Mouse (Mus musculus) liver, embryonic 14.5 days (tissue): Measurements from ENCODE around the gene Olfr619. TPM values are rescaled to one million over a fixed set of nuclear protein-coding genes. Genes with fewer than 3 reads are reported as not detected.

Source experiments
- ATAC-seq: fragments of 200-750 bp; cut with Nextera tagmentation; 2 replicates; pipeline ENCODE4 v1.8.0; 2017; ENCODE audit warnings: moderate number of reproducible peaks, mild to moderate bottlenecking, moderate library complexity; ENCODE audit not compliant: insufficient read depth
- DNase-seq, 3 experiments: peaks; one replicate each; pipeline ENCODE4 v3.0.0-alpha.2; 2012 to 2013; ENCODE audit warnings: low read depth in 3 of 3, low spot score in 3 of 3
- H3K27ac ChIP-seq: fragments of 300-500 bp; sonication (generic); 2 replicates; pipeline ENCODE4 v1.5.1; 2014; ENCODE audit warnings: moderate library complexity, mild to moderate bottlenecking, control low read depth, inconsistent platforms
- H3K27me3 ChIP-seq: fragments of 300-500 bp; sonication (generic); 2 replicates; pipeline ENCODE4 v1.6.1; 2014; ENCODE audit warnings: mild to moderate bottlenecking, low read length, moderate library complexity; ENCODE audit not compliant: control insufficient read depth, insufficient read depth
- H3K36me3 ChIP-seq: fragments of 300-500 bp; sonication (generic); replicated peaks from 2 replicates; pipeline ENCODE4 v1.6.1; 2014; ENCODE audit warnings: low read depth; ENCODE audit not compliant: control insufficient read depth, insufficient read depth
- H3K4me1 ChIP-seq, 2 experiments: fragments of 200-500 bp in 1 of 2; fragments of 300-500 bp in 1 of 2; sonication (generic) in 1 of 2; replicated peaks; 2 replicates each; pipeline ENCODE4 v1.6.1; 2012 to 2014; ENCODE audit warnings: antibody characterized with exemption in 1 of 2, inconsistent platforms in 1 of 2, low read length in 1 of 2; ENCODE audit not compliant: control insufficient read depth in 2 of 2, insufficient read depth in 2 of 2
- H3K4me2 ChIP-seq: fragments of 300-500 bp; sonication (generic); 2 replicates; pipeline ENCODE4 v1.6.1; 2014; ENCODE audit warnings: low read depth, mild to moderate bottlenecking, control low read depth, moderate library complexity
- H3K4me3 ChIP-seq, 2 experiments: fragments of 200-500 bp in 1 of 2; fragments of 300-500 bp in 1 of 2; sonication (generic) in 1 of 2; 2 replicates each; pipeline ENCODE4 v1.5.1; 2012 to 2014; ENCODE audit warnings: low read depth in 2 of 2, low read length in 2 of 2, mild to moderate bottlenecking in 2 of 2, control low read depth in 1 of 2, inconsistent platforms in 1 of 2, moderate library complexity in 1 of 2; ENCODE audit not compliant: insufficient read depth in 1 of 2
- H3K9ac ChIP-seq: fragments of 300-500 bp; sonication (generic); replicated peaks from 2 replicates; pipeline ENCODE4 v1.6.1; 2014; ENCODE audit warnings: mild to moderate bottlenecking, control low read depth, moderate library complexity
- H3K9me3 ChIP-seq: fragments of 300-500 bp; sonication (generic); 2 replicates; pipeline ENCODE4 v1.6.1; 2016; ENCODE audit warnings: low read length, mixed read lengths; ENCODE audit not compliant: control insufficient read depth
- CTCF ChIP-seq: IDR thresholded peaks from 2 replicates; pipeline ENCODE4 v1.5.1; 2016; ENCODE audit warnings: antibody characterized with exemption, low read depth, control low read depth
- EP300 ChIP-seq: IDR thresholded peaks from 2 replicates; pipeline ENCODE4 v1.6.1; 2016; ENCODE audit warnings: antibody characterized with exemption, low read depth
- WGBS: fragments of 180-500 bp; shearing (Covaris S2); extraction: QIAGEN DNeasy Blood & Tissue Kit; methylation state at CpG from one replicate; pipeline ENCODE4 v1.1.7; 2014; ENCODE audit not compliant: insufficient replicate concordance; 5-methylcytosine and 5-hydroxymethylcytosine counted together
- microRNA-seq: library from miRNA; unstranded; fragments of <30 nt; microRNA quantifications from one replicate; pipeline ENCODE4, GENCODE M21; 2016
- polyA plus RNA-seq, 2 experiments: library from polyadenylated mRNA; depleted of rRNA in 1 of 2; stranded (reverse) in 1 of 2; unstranded in 1 of 2; fragments of >200 nt; fragmentation: Nextera tagmentation in 1 of 2; extraction: Ambion mirVana in 1 of 2; gene quantifications; 2 replicates each; pipeline versions ENCODE4 v1.2.1 to v1.2.3; 2012 to 2014

Gene Olfr619
- polyA plus RNA-seq, 2 experiments = not detected

- no peak overlapping the region for H3K9ac ChIP-seq
- no peaks in the 10 kb centered on the region for H3K36me3 ChIP-seq
- no peaks in the 10 kb centered on the region for H3K4me1 ChIP-seq
- H3K9me3 ChIP-seq = no peaks in the 10 kb centered on the region
- DNase-seq (no peak), ATAC-seq (no peak)
- H3K27ac ChIP-seq = no peak overlapping the region
- H3K4me3 ChIP-seq = no peak overlapping the region
- 26% methylated on average over 2 of the region's 2 CpGs for WGBS
- H3K4me2 ChIP-seq = no peak overlapping the region
- TF ChIP-seq CTCF (no peak), EP300 (no peak)
- no peaks in the 10 kb centered on the region for H3K27me3 ChIP-seq
These were observed 7.0 kb downstream of the Olfr619 start for GRCm38 (mm10) chr7:103607425-103607824.

- no peak for TF ChIP-seq EP300
- TF ChIP-seq CTCF = no peak
- H3K4me3 ChIP-seq = no peak within 1 kb of the TSS
- WGBS = 41% methylated on average over 2 of the region's 2 CpGs
- no peaks in the 10 kb centered on the region for H3K27me3 ChIP-seq
- no peak within 1 kb of the TSS for H3K4me2 ChIP-seq
- ATAC-seq = no peak
- no peaks in the 10 kb centered on the region for H3K36me3 ChIP-seq
- no peak within 1 kb of the TSS for H3K9ac ChIP-seq
- no peaks in the 10 kb centered on the region for H3K4me1 ChIP-seq
- no peak for DNase-seq
- no peak within 1 kb of the TSS for H3K27ac ChIP-seq
- no peaks in the 10 kb centered on the region for H3K9me3 ChIP-seq
These were observed 12.1 kb downstream of the Olfr619 start, which contains the start of gene Olfr620 for GRCm38 (mm10) chr7:103612434-103612833. Olfr620 (minus strand) TSS chr7:103612534.

GRCm38 (mm10) chr7:103636795-103637194 is 36.4 kb downstream of the Olfr619 start:
- no peak for ATAC-seq
- Histone ChIP-seq H3K4me3 (no peak overlapping the region), H3K36me3 (no peaks in the 10 kb centered on the region), H3K27ac (no peak overlapping the region), H3K9ac (no peak overlapping the region), H3K4me2 (no peak overlapping the region), H3K9me3 (no peaks in the 10 kb centered on the region), H3K4me1 (no peaks in the 10 kb centered on the region), H3K27me3 (no peaks in the 10 kb centered on the region)
- TF ChIP-seq CTCF = no peak
- TF ChIP-seq EP300 = no peak
- peak in 1 of 3 experiments; percentile 0 for DNase-seq

GRCm38 (mm10) chr7:103642602-103643001 is 42.2 kb downstream of the Olfr619 start, which contains the start of gene Olfr622:
Olfr622 (minus strand) TSS chr7:103642702.
- Histone ChIP-seq H3K9ac (no peak within 1 kb of the TSS), H3K9me3 (no peaks in the 10 kb centered on the region), H3K4me3 (no peak within 1 kb of the TSS), H3K4me2 (no peak within 1 kb of the TSS), H3K27me3 (no peaks in the 10 kb centered on the region), H3K36me3 (no peaks in the 10 kb centered on the region), H3K27ac (no peak within 1 kb of the TSS), H3K4me1 (no peaks in the 10 kb centered on the region)
- 38% methylated on average over 1 of the region's 1 CpGs for whole genome bisulfite sequencing
- ATAC-seq (no peak), DNase-seq (no peak)
- TF ChIP-seq EP300 (no peak), CTCF (no peak)

DNA sequence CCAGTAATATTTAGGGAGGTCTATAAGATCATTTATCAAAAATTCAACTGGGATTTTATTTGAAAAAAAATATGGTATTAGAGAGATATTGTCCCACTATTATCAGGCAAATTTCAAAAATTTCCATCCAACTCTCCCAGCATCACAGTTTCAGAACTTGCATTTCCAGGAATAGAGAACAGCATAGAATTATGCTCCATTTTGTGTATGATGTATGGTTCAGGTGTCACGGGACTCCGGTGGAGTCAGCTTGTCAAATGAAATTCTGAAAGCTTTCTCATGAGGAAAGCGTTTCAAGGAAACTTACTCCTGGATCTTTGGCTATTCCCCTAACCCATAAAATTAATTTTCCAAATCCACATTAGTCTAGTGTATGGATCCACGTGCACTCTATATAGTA is 43.7 kb downstream of the Olfr619 start:
- Histone ChIP-seq H3K36me3 (no peaks in the 10 kb centered on the region), H3K27ac (no peak overlapping the region), H3K4me2 (no peak overlapping the region), H3K4me1 (no peaks in the 10 kb centered on the region), H3K9ac (no peak overlapping the region), H3K9me3 (no peaks in the 10 kb centered on the region), H3K4me3 (no peak overlapping the region), H3K27me3 (no peaks in the 10 kb centered on the region)
- no peak for TF ChIP-seq EP300
- TF ChIP-seq CTCF = no peak
- WGBS = 56% methylated on average over 4 of the region's 4 CpGs
- DNase-seq (no peak), ATAC-seq (no peak)

Small RNAs within 50 kb of the gene (microRNA-seq; reads per million reads assigned to microRNA genes)
- gene Gm26506 = not detected

Other genes starting within 250 kb of the Olfr619 start
Only the 30 nearest of the 32 such genes appear.
- gene Olfr601, start 237.9 kb upstream of the Olfr619 start, polyA plus RNA-seq (2012; rRNA removed) = not detected in 2 replicates
- not detected in 2 replicates for gene Olfr601, start 237.9 kb upstream of the Olfr619 start, polyA plus RNA-seq (2014; fragmentation: Nextera tagmentation; extraction: Ambion mirVana)
- not detected in 2 replicates for gene Olfr603, start 214.4 kb upstream of the Olfr619 start, polyA plus RNA-seq (2012; rRNA removed)
- gene Olfr603, start 214.4 kb upstream of the Olfr619 start, polyA plus RNA-seq (2014; fragmentation: Nextera tagmentation; extraction: Ambion mirVana) = not detected in 2 replicates
- gene Usp17lc, start 185.5 kb upstream of the Olfr619 start, polyA plus RNA-seq (2012; rRNA removed) = not detected in 2 replicates
- not detected in 2 replicates for gene Usp17lc, start 185.5 kb upstream of the Olfr619 start, polyA plus RNA-seq (2014; fragmentation: Nextera tagmentation; extraction: Ambion mirVana)
- not detected in 2 replicates for gene Olfr605, start 155.1 kb upstream of the Olfr619 start, polyA plus RNA-seq (2012; rRNA removed)
- not detected in 2 replicates for gene Olfr605, start 155.1 kb upstream of the Olfr619 start, polyA plus RNA-seq (2014; fragmentation: Nextera tagmentation; extraction: Ambion mirVana)
- not detected in 2 replicates for gene Olfr606, start 151.5 kb upstream of the Olfr619 start, polyA plus RNA-seq (2012; rRNA removed)
- gene Olfr606, start 151.5 kb upstream of the Olfr619 start, polyA plus RNA-seq (2014; fragmentation: Nextera tagmentation; extraction: Ambion mirVana) = not detected in 2 replicates
- gene Olfr607, start 136.4 kb upstream of the Olfr619 start, polyA plus RNA-seq (2012; rRNA removed) = not detected in 2 replicates
- not detected in 2 replicates for gene Olfr607, start 136.4 kb upstream of the Olfr619 start, polyA plus RNA-seq (2014; fragmentation: Nextera tagmentation; extraction: Ambion mirVana)
- gene Olfr608, start 130.7 kb upstream of the Olfr619 start, polyA plus RNA-seq (2012; rRNA removed) = not detected in 2 replicates
- not detected in 2 replicates for gene Olfr608, start 130.7 kb upstream of the Olfr619 start, polyA plus RNA-seq (2014; fragmentation: Nextera tagmentation; extraction: Ambion mirVana)
- not detected in 2 replicates for gene Olfr609, start 102.5 kb upstream of the Olfr619 start, polyA plus RNA-seq (2012; rRNA removed)
- gene Olfr609, start 102.5 kb upstream of the Olfr619 start, polyA plus RNA-seq (2014; fragmentation: Nextera tagmentation; extraction: Ambion mirVana) = not detected in 2 replicates
- not detected in 2 replicates for gene Olfr610, start 88.5 kb upstream of the Olfr619 start, polyA plus RNA-seq (2012; rRNA removed)
- not detected in 2 replicates for gene Olfr610, start 88.5 kb upstream of the Olfr619 start, polyA plus RNA-seq (2014; fragmentation: Nextera tagmentation; extraction: Ambion mirVana)
- gene Olfr611, start 79.7 kb upstream of the Olfr619 start, polyA plus RNA-seq (2012; rRNA removed) = not detected in 2 replicates
- not detected in 2 replicates for gene Olfr611, start 79.7 kb upstream of the Olfr619 start, polyA plus RNA-seq (2014; fragmentation: Nextera tagmentation; extraction: Ambion mirVana)
- gene Olfr612, start 57.9 kb upstream of the Olfr619 start, polyA plus RNA-seq (2012; rRNA removed) = not detected in 2 replicates
- gene Olfr612, start 57.9 kb upstream of the Olfr619 start, polyA plus RNA-seq (2014; fragmentation: Nextera tagmentation; extraction: Ambion mirVana) = not detected in 2 replicates
- not detected in 2 replicates for gene Olfr613, start 52.5 kb upstream of the Olfr619 start, polyA plus RNA-seq (2012; rRNA removed)
- not detected in 2 replicates for gene Olfr613, start 52.5 kb upstream of the Olfr619 start, polyA plus RNA-seq (2014; fragmentation: Nextera tagmentation; extraction: Ambion mirVana)
- not detected in 2 replicates for gene Olfr615, start 44.5 kb upstream of the Olfr619 start, polyA plus RNA-seq (2012; rRNA removed)
- gene Olfr615, start 44.5 kb upstream of the Olfr619 start, polyA plus RNA-seq (2014; fragmentation: Nextera tagmentation; extraction: Ambion mirVana) = not detected in 2 replicates
- not detected in 2 replicates for gene Olfr616, start 31.4 kb upstream of the Olfr619 start, polyA plus RNA-seq (2012; rRNA removed)
- not detected in 2 replicates for gene Olfr616, start 31.4 kb upstream of the Olfr619 start, polyA plus RNA-seq (2014; fragmentation: Nextera tagmentation; extraction: Ambion mirVana)
- gene Olfr617, start 27.5 kb upstream of the Olfr619 start, polyA plus RNA-seq (2012; rRNA removed) = not detected in 2 replicates
- not detected in 2 replicates for gene Olfr617, start 27.5 kb upstream of the Olfr619 start, polyA plus RNA-seq (2014; fragmentation: Nextera tagmentation; extraction: Ambion mirVana)
- gene Olfr618, start 10.5 kb upstream of the Olfr619 start, polyA plus RNA-seq (2012; rRNA removed) = not detected in 2 replicates
- gene Olfr618, start 10.5 kb upstream of the Olfr619 start, polyA plus RNA-seq (2014; fragmentation: Nextera tagmentation; extraction: Ambion mirVana) = not detected in 2 replicates
- not detected in 2 replicates for gene Olfr620, start 12.0 kb downstream of the Olfr619 start, polyA plus RNA-seq (2012; rRNA removed)
- gene Olfr620, start 12.0 kb downstream of the Olfr619 start, polyA plus RNA-seq (2014; fragmentation: Nextera tagmentation; extraction: Ambion mirVana) = not detected in 2 replicates
- gene Olfr622, start 42.1 kb downstream of the Olfr619 start, polyA plus RNA-seq (2012; rRNA removed) = not detected in 2 replicates
- not detected in 2 replicates for gene Olfr622, start 42.1 kb downstream of the Olfr619 start, polyA plus RNA-seq (2014; fragmentation: Nextera tagmentation; extraction: Ambion mirVana)
- gene Olfr623, start 63.1 kb downstream of the Olfr619 start, polyA plus RNA-seq (2012; rRNA removed) = not detected in 2 replicates
- gene Olfr623, start 63.1 kb downstream of the Olfr619 start, polyA plus RNA-seq (2014; fragmentation: Nextera tagmentation; extraction: Ambion mirVana) = not detected in 2 replicates
- gene Olfr624, start 70.6 kb downstream of the Olfr619 start, polyA plus RNA-seq (2012; rRNA removed) = 0.01 TPM in 2 replicates
- gene Olfr624, start 70.6 kb downstream of the Olfr619 start, polyA plus RNA-seq (2014; fragmentation: Nextera tagmentation; extraction: Ambion mirVana) = not detected in 2 replicates
- not detected in 2 replicates for gene Olfr625-ps1, start 82.1 kb downstream of the Olfr619 start, polyA plus RNA-seq (2012; rRNA removed)
- not detected in 2 replicates for gene Olfr625-ps1, start 82.1 kb downstream of the Olfr619 start, polyA plus RNA-seq (2014; fragmentation: Nextera tagmentation; extraction: Ambion mirVana)
- not detected in 2 replicates for gene Olfr243, start 114.1 kb downstream of the Olfr619 start, polyA plus RNA-seq (2012; rRNA removed)
- gene Olfr243, start 114.1 kb downstream of the Olfr619 start, polyA plus RNA-seq (2014; fragmentation: Nextera tagmentation; extraction: Ambion mirVana) = not detected in 2 replicates
- gene Olfr628, start 129.8 kb downstream of the Olfr619 start, polyA plus RNA-seq (2012; rRNA removed) = not detected in 2 replicates
- gene Olfr628, start 129.8 kb downstream of the Olfr619 start, polyA plus RNA-seq (2014; fragmentation: Nextera tagmentation; extraction: Ambion mirVana) = not detected in 2 replicates
- gene Olfr629, start 144.4 kb downstream of the Olfr619 start, polyA plus RNA-seq (2012; rRNA removed) = 0.08 TPM in 1 of 2 replicates, not detected in the other
- 0.18 and 0.22 TPM in 2 replicates for gene Olfr629, start 144.4 kb downstream of the Olfr619 start, polyA plus RNA-seq (2014; fragmentation: Nextera tagmentation; extraction: Ambion mirVana)
- gene Olfr630, start 156.8 kb downstream of the Olfr619 start, polyA plus RNA-seq (2012; rRNA removed) = 0.03 TPM in 2 replicates
- not detected in 2 replicates for gene Olfr630, start 156.8 kb downstream of the Olfr619 start, polyA plus RNA-seq (2014; fragmentation: Nextera tagmentation; extraction: Ambion mirVana)
- gene Olfr69, start 171.0 kb downstream of the Olfr619 start, polyA plus RNA-seq (2012; rRNA removed) = 0.01 TPM in 1 of 2 replicates, not detected in the other
- gene Olfr69, start 171.0 kb downstream of the Olfr619 start, polyA plus RNA-seq (2014; fragmentation: Nextera tagmentation; extraction: Ambion mirVana) = not detected in 2 replicates
- 0.02 and 0.10 TPM in 2 replicates for gene Olfr68, start 179.1 kb downstream of the Olfr619 start, polyA plus RNA-seq (2012; rRNA removed)
- gene Olfr68, start 179.1 kb downstream of the Olfr619 start, polyA plus RNA-seq (2014; fragmentation: Nextera tagmentation; extraction: Ambion mirVana) = 0.08 TPM in 1 of 2 replicates, not detected in the other
- gene Olfr67, start 191.2 kb downstream of the Olfr619 start, polyA plus RNA-seq (2012; rRNA removed) = 0.02 TPM in 1 of 2 replicates, not detected in the other
- gene Olfr67, start 191.2 kb downstream of the Olfr619 start, polyA plus RNA-seq (2014; fragmentation: Nextera tagmentation; extraction: Ambion mirVana) = not detected in 2 replicates
- gene Hbb-bt, start 213.4 kb downstream of the Olfr619 start, polyA plus RNA-seq (2012; rRNA removed) = 57,913 and 74,220 TPM in 2 replicates
- gene Hbb-bt, start 213.4 kb downstream of the Olfr619 start, polyA plus RNA-seq (2014; fragmentation: Nextera tagmentation; extraction: Ambion mirVana) = 62,702 and 66,320 TPM in 2 replicates
- 195,474 and 209,901 TPM in 2 replicates for gene Hbb-bs, start 227.5 kb downstream of the Olfr619 start, polyA plus RNA-seq (2012; rRNA removed)
- gene Hbb-bs, start 227.5 kb downstream of the Olfr619 start, polyA plus RNA-seq (2014; fragmentation: Nextera tagmentation; extraction: Ambion mirVana) = 126,713 and 131,477 TPM in 2 replicates